In genomic region chr8:71488454-71488853, GRCm38 (mm10) we compare ENCODE assay signal across 8 mouse cellular contexts. TPM values are rescaled to one million over a fixed set of nuclear protein-coding genes. Genes with fewer than 3 reads are reported as not detected.
A peak's percentile ranks its signal among the peaks of the same experiment; 100 is the strongest.
DNase-seq lines count a peak whose midpoint lies in the region; ATAC-seq and TF ChIP-seq lines count a peak whose summit lies in the region.

No protein-coding gene starts in this region.

- H3K27me3 ChIP-seq in embryonic facial prominence, embryonic 15.5 days, result no peaks in the 10 kb centered on the region
- no peaks in the 10 kb centered on the region for H3K27me3 ChIP-seq in kidney, embryonic 14.5 days (ENCODE audit: control insufficient read depth, insufficient read depth, low read length)
- H3K27me3 ChIP-seq in limb, embryonic 15.5 days, result no peaks in the 10 kb centered on the region

- H3K27ac ChIP-seq in bone marrow, adult 2 months (ENCODE audit: control insufficient read depth, insufficient read depth, low read depth, low read length, poor library complexity), result peak overlapping the region; percentile 69; the same call in 1 of the 2 replicates
- peak overlapping the region; percentile 96 for H3K27ac ChIP-seq in embryonic facial prominence, embryonic 15.5 days (replicated peaks)
- peak overlapping the region; percentile 82; the same call in 1 of the 2 replicates for H3K27ac ChIP-seq in kidney, embryonic 14.5 days (ENCODE audit: low read depth, low read length)
- peak overlapping the region; percentile 94 for H3K27ac ChIP-seq in limb, embryonic 15.5 days

- peak overlapping the region; percentile 85 for H3K4me3 ChIP-seq in bone marrow, adult 2 months (replicated peaks; ENCODE audit: control insufficient read depth, low read depth, low read length)
- peak overlapping the region; percentile 72 for H3K4me3 ChIP-seq in embryonic facial prominence, embryonic 15.5 days (replicated peaks)
- H3K4me3 ChIP-seq in kidney, embryonic 14.5 days (ENCODE audit: low read length), result peak overlapping the region; percentile 87
- peak overlapping the region; percentile 74 for H3K4me3 ChIP-seq in limb, embryonic 15.5 days

- WGBS in bone marrow, adult 2 months, result under 1% methylated on average over 22 of the region's 22 CpGs
- under 1% methylated on average over 22 of the region's 22 CpGs for WGBS in embryonic facial prominence, embryonic 15.5 days
- WGBS in kidney, embryonic 14.5 days, result 0% methylated on average over 22 of the region's 22 CpGs
- WGBS in limb, embryonic 15.5 days, result under 1% methylated on average over 22 of the region's 22 CpGs

- H3K9me3 ChIP-seq in embryonic facial prominence, embryonic 15.5 days (replicated peaks), result no peaks in the 10 kb centered on the region
- H3K9me3 ChIP-seq in kidney, embryonic 14.5 days (ENCODE audit: control insufficient read depth, low read length), result no peaks in the 10 kb centered on the region
- no peaks in the 10 kb centered on the region for H3K9me3 ChIP-seq in limb, embryonic 15.5 days

- peak; percentile 89 for ATAC-seq in embryonic facial prominence, embryonic 15.5 days (ENCODE audit: insufficient number of reproducible peaks, low FRiP score, low TSS enrichment, low read depth)
- peak; percentile 81 for ATAC-seq in kidney, embryonic 14.5 days (ENCODE audit: low FRiP score, low TSS enrichment)
- peak; percentile 87 for ATAC-seq in limb, embryonic 15.5 days (ENCODE audit: insufficient number of reproducible peaks, low FRiP score, low TSS enrichment, low read depth)

- peak; percentile 98 for DNase-seq in 416B (ENCODE audit: low read depth)
- DNase-seq in heart, adult 9 months (ENCODE audit: low spot score in 2 of 2), result peak; percentile 93 to 95
- DNase-seq in monocyte, adult 2 months (ENCODE audit: low read depth in 1 of 2, low spot score in 2 of 2), result peak; percentile 75 to 84
- DNase-seq in spleen, postnatal 36 days (ENCODE audit: low spot score in 2 of 2), result peak; percentile 85 to 92

- H3K9ac ChIP-seq in embryonic facial prominence, embryonic 15.5 days, result peak overlapping the region; percentile 75
- H3K9ac ChIP-seq in kidney, embryonic 14.5 days (ENCODE audit: low read depth, low read length), result peak overlapping the region; percentile 78
- peak overlapping the region; percentile 67 for H3K9ac ChIP-seq in limb, embryonic 15.5 days

- TF ChIP-seq POLR2A in bone marrow, adult 2 months (IDR thresholded peaks at IDR 0.05; ENCODE audit: borderline replicate concordance, control insufficient read depth, low read depth, low read length), result no peak

- H3K4me1 ChIP-seq in bone marrow, adult 2 months (ENCODE audit: control insufficient read depth, insufficient read depth, low read length), result peaks cover 3% of the 10 kb centered on the region
- peaks cover 34% of the 10 kb centered on the region for H3K4me1 ChIP-seq in embryonic facial prominence, embryonic 15.5 days
- peaks cover 11% of the 10 kb centered on the region for H3K4me1 ChIP-seq in kidney, embryonic 14.5 days (ENCODE audit: control insufficient read depth, insufficient read depth, low read length)
- peaks cover 37% of the 10 kb centered on the region for H3K4me1 ChIP-seq in limb, embryonic 15.5 days

- no peak for TF ChIP-seq CTCF in bone marrow, adult 2 months (IDR thresholded peaks at IDR 0.05; ENCODE audit: control insufficient read depth, insufficient read depth, low read length)

- peak overlapping the region; percentile 100 for H3K4me2 ChIP-seq in embryonic facial prominence, embryonic 15.5 days (replicated peaks)
- peak overlapping the region; percentile 97 for H3K4me2 ChIP-seq in kidney, embryonic 14.5 days (replicated peaks; ENCODE audit: low read depth, low read length)
- peak overlapping the region; percentile 97 for H3K4me2 ChIP-seq in limb, embryonic 15.5 days

- H3K36me3 ChIP-seq in embryonic facial prominence, embryonic 15.5 days, result peaks cover 29% of the 10 kb centered on the region
- H3K36me3 ChIP-seq in kidney, embryonic 14.5 days (ENCODE audit: control insufficient read depth, insufficient read depth, low read length), result peaks cover 23% of the 10 kb centered on the region
- peaks cover 34% of the 10 kb centered on the region for H3K36me3 ChIP-seq in limb, embryonic 15.5 days

RNA-seq across cellular contexts. Expression of gene Gtpbp3, which starts 0.6 kb away (rescaled TPM):
- 6.3 and 7.9 TPM in 2 replicates for polyA plus RNA-seq in bone marrow, adult 2 months (2011; ENCODE audit: insufficient read depth, insufficient read length, low replicate concordance, missing spikeins)
- polyA plus RNA-seq in embryonic facial prominence, embryonic 15.5 days (2015; fragmentation: Nextera tagmentation; extraction: Ambion mirVana), result 15.9 and 17.3 TPM in 2 replicates
- 6.6 and 8.4 TPM in 2 replicates for polyA plus RNA-seq in kidney, embryonic 14.5 days (2014; fragmentation: Nextera tagmentation; extraction: Ambion mirVana)
- 16.5 and 19.2 TPM in 2 replicates for polyA plus RNA-seq in limb, embryonic 15.5 days (2015; fragmentation: Nextera tagmentation; extraction: Ambion mirVana)

RNA-seq across cellular contexts. Expression of gene Ano8, which starts 2.7 kb away (rescaled TPM):
- 2.9 and 6.3 TPM in 2 replicates for polyA plus RNA-seq in bone marrow, adult 2 months (2011; ENCODE audit: insufficient read depth, insufficient read length, low replicate concordance, missing spikeins)
- polyA plus RNA-seq in embryonic facial prominence, embryonic 15.5 days (2015; fragmentation: Nextera tagmentation; extraction: Ambion mirVana), result 3.0 and 3.7 TPM in 2 replicates
- 2.9 and 3.4 TPM in 2 replicates for polyA plus RNA-seq in kidney, embryonic 14.5 days (2014; fragmentation: Nextera tagmentation; extraction: Ambion mirVana)
- 1.3 and 1.4 TPM in 2 replicates for polyA plus RNA-seq in limb, embryonic 15.5 days (2015; fragmentation: Nextera tagmentation; extraction: Ambion mirVana)

RNA-seq across cellular contexts. Expression of gene Dda1, which starts 19.5 kb away (rescaled TPM):
- polyA plus RNA-seq in bone marrow, adult 2 months (2011; ENCODE audit: insufficient read depth, insufficient read length, low replicate concordance, missing spikeins), result 17.1 and 18.8 TPM in 2 replicates
- polyA plus RNA-seq in embryonic facial prominence, embryonic 15.5 days (2015; fragmentation: Nextera tagmentation; extraction: Ambion mirVana), result 105 and 112 TPM in 2 replicates
- polyA plus RNA-seq in kidney, embryonic 14.5 days (2014; fragmentation: Nextera tagmentation; extraction: Ambion mirVana), result 106 and 113 TPM in 2 replicates
- polyA plus RNA-seq in limb, embryonic 15.5 days (2015; fragmentation: Nextera tagmentation; extraction: Ambion mirVana), result 98.4 and 107 TPM in 2 replicates

RNA-seq across cellular contexts. Expression of gene Plvap, which starts 23.1 kb away (rescaled TPM):
- 13.7 and 20.5 TPM in 2 replicates for polyA plus RNA-seq in bone marrow, adult 2 months (2011; ENCODE audit: insufficient read depth, insufficient read length, low replicate concordance, missing spikeins)
- 61.4 and 62.8 TPM in 2 replicates for polyA plus RNA-seq in embryonic facial prominence, embryonic 15.5 days (2015; fragmentation: Nextera tagmentation; extraction: Ambion mirVana)
- 117 and 123 TPM in 2 replicates for polyA plus RNA-seq in kidney, embryonic 14.5 days (2014; fragmentation: Nextera tagmentation; extraction: Ambion mirVana)
- 56.9 and 66.3 TPM in 2 replicates for polyA plus RNA-seq in limb, embryonic 15.5 days (2015; fragmentation: Nextera tagmentation; extraction: Ambion mirVana)

RNA-seq across cellular contexts. Expression of gene Mrpl34, which starts 23.7 kb away (rescaled TPM):
- polyA plus RNA-seq in bone marrow, adult 2 months (2011; ENCODE audit: insufficient read depth, insufficient read length, low replicate concordance, missing spikeins), result 24.3 and 42.9 TPM in 2 replicates
- 115 and 122 TPM in 2 replicates for polyA plus RNA-seq in embryonic facial prominence, embryonic 15.5 days (2015; fragmentation: Nextera tagmentation; extraction: Ambion mirVana)
- 178 and 192 TPM in 2 replicates for polyA plus RNA-seq in kidney, embryonic 14.5 days (2014; fragmentation: Nextera tagmentation; extraction: Ambion mirVana)
- polyA plus RNA-seq in limb, embryonic 15.5 days (2015; fragmentation: Nextera tagmentation; extraction: Ambion mirVana), result 100 and 122 TPM in 2 replicates

Comparison
In these comparisons a context has a peak if more than half of its experiments do, and no peak if none do; other contexts are left out.
1. Peak in every context shown above with its lines: DNase-seq, ATAC-seq, H3K4me3 ChIP-seq and H3K27ac ChIP-seq.